Mouse (Mus musculus) small intestine, adult 2 months (tissue): ENCODE data around the gene Ppox.

ENCODE experiments used
- CTCF ChIP-seq: fragments of 200-500 bp; IDR thresholded peaks from 2 replicates; pipeline ENCODE4 v1.5.1; 2012; ENCODE audit warnings: low read depth, mild to moderate bottlenecking, control low read depth, inconsistent platforms, low read length, moderate library complexity, mixed read lengths; ENCODE audit not compliant: insufficient replicate concordance, insufficient read length; ENCODE audit errors: extremely low read depth
- POLR2A ChIP-seq: fragments of 200-500 bp; IDR thresholded peaks from 2 replicates; pipeline ENCODE4 v1.6.1; 2012; ENCODE audit warnings: low read depth, mild to moderate bottlenecking, control low read depth, inconsistent platforms, low read length, moderate library complexity

DNA sequence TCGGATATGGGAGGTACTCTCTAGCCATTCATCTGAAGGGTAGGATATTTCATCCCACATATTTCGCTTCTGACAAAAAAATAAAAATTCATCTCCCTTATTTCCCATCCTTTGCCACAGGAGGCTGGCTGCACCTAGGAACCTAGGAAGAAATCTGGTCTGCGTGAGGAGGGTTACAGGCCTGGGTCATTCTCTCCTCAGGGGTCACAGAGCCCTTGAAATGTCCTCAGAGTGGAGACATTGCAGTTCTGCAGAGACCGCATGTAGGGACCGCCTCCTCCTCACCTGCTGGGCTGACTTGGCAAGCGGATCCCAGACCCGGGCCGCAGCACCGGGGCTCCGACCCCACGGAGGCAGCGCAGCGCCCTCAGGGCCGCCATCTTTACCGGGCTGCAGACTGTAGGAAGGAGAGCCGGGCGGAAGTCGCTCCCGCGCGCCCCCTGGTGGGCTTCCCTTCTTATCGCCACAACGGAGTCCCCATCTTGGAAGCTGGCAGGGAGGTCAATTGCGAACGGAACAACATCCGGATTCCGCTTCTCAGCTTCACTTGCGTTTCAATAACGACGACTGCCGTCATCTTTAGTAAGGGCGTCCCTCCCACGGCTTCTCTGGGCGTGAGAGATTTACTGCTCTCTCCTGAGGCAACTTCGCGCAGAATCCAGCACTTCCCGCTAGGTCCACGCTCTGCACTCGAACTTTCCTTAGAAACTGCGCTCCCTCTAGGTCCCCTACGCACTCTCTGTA lies 34.1 kb downstream of the Ppox start:
- peak; percentile 92 for TF ChIP-seq CTCF
- TF ChIP-seq POLR2A = peak; percentile 65
